Mouse (Mus musculus) skeletal muscle tissue, postnatal 0 days (tissue): Measurements from ENCODE around the gene Sh2b3. TPM values are rescaled to one million over a fixed set of nuclear protein-coding genes. Genes with fewer than 3 reads are reported as not detected.

Source experiments
- microRNA-seq, 2 experiments: library from miRNA; unstranded; fragments of <30 nt; microRNA quantifications; one replicate each; pipeline ENCODE4; 2016
- polyA plus RNA-seq: library from polyadenylated mRNA; unstranded; fragments of >200 nt; fragmentation: Nextera tagmentation; extraction: Ambion mirVana; gene quantifications from 2 replicates; pipeline ENCODE4 v1.2.1, GENCODE M21; 2015

Sh2b3 gene
- 11.1 and 11.2 TPM in 2 replicates for polyA plus RNA-seq

GRCm38 (mm10) chr5:121837441-121838340, at the start of gene Sh2b3:
Gene Sh2b3, minus strand, starts transcription at chr5:121837646.

GRCm38 (mm10) chr5:121848743-121849142, 11.3 kb upstream of the Sh2b3 start, which contains the start of gene Pheta1:
Gene Pheta1, plus strand, starts transcription at chr5:121848984.

Small RNA genes within 50 kb of the gene (microRNA-seq; reads per million reads assigned to microRNA genes)
- 0.21 to 0.51 reads per million in 2 experiments for gene Mir7031

Other genes with a start within 250 kb of the Sh2b3 start
- 126 and 173 TPM in 2 replicates for gene Aldh2, start 243.8 kb downstream of the Sh2b3 start, polyA plus RNA-seq
- 3.1 and 4.2 TPM in 2 replicates for gene Acad12, start 218.7 kb downstream of the Sh2b3 start, polyA plus RNA-seq
- gene Acad10, start 177.1 kb downstream of the Sh2b3 start, polyA plus RNA-seq: 1.1 and 1.9 TPM in 2 replicates
- gene Brap, start 177.1 kb downstream of the Sh2b3 start, polyA plus RNA-seq: 23.6 and 25.3 TPM in 2 replicates
- gene Atxn2, start 126.3 kb downstream of the Sh2b3 start, polyA plus RNA-seq: 39.7 and 43.8 TPM in 2 replicates
- 8.9 and 9.4 TPM in 2 replicates for gene Pheta1, start 11.3 kb upstream of the Sh2b3 start, polyA plus RNA-seq
- 0.46 and 0.58 TPM in 2 replicates for gene Cux2, start 212.5 kb upstream of the Sh2b3 start, polyA plus RNA-seq